Mouse (Mus musculus) left cerebral cortex, postnatal 36 days (tissue): ENCODE results near the gene Nop14. TPM values are rescaled to one million over a fixed set of nuclear protein-coding genes. Genes with fewer than 3 reads are reported as not detected.
"Not testable (repeated sequence)": the region's sequence is repeated elsewhere in the genome, so short reads cannot be mapped to it uniquely, and the experiment has no call there.

Source experiments
- DNase-seq, 2 experiments: peaks; one replicate each; pipeline ENCODE4 v3.0.0; 2021 to 2022; ENCODE audit warnings: low spot score in 2 of 2, mixed read lengths in 1 of 2
- intact Hi-C: fragments of 180-260 bp; cut with DNase I; formaldehyde crosslinking; loops from one replicate; pipeline ENCODE4 v1.15.1; 2025
- total RNA-seq, 2 experiments: library from RNA; stranded (reverse); gene quantifications; 2 replicates each; pipeline ENCODE4 v1.2.3; 2021

Nop14 gene
- total RNA-seq, 2 experiments from 2014 or later: 13.2 to 14.9 TPM

DNA sequence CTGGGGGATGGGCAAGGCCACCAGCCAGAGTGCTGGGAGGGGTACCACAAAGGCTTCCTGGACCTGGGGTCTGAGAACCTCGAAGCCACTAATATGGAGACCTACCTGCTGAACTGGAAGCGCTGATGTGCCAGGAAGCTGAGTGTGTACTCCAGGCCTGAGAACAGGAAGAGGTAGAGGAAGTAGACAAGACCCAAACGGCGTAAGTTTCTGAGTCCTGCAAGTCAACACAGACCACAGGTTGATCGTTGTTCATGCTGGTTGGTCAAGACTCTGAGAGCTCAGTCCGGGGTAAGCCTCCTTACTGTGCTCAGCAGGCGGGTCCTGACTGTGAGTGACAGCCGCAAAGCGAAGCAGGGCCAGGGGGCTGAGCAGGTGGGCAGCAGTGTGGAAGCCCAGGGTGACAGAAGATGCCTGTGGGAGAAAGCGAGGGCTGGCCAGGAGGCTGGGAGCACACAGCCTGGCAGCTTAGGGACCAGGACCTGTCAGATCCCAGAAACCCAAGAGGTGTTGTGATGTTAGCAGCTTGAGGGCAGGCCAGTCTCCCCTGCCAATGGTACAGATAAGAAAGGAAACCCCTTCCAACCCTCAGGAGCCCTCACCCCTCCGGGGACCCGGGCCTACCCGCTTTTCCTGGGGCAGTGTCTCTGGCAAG lies 25.1 kb downstream of the Nop14 start:
- intact Hi-C loops: loop anchor here (5.0 kb wide), 1 partner anchor 298 kb away; the partner anchor contains the start of gene Rnf4
- DNase-seq: no peak

DNA sequence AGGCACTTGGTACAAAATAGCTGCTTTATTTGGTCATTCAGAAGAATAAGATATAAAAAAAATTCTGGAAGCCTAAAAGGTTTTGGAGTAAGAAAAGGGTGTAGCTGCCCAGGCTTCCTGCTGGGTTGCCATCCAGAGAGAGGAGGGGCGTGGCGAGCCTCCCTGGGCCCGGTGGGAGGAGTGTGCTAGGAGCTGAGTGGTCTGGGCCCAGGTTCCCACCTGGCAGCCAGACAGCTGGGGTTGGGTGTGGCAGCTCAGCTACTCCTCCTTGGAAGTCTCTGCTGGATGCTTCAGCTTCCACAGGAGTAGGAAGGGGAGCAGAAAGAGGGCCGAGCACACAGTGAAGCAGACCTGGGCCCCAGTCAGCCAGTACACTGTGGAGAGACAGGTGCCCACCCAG lies 26.3 kb downstream of the Nop14 start:
- intact Hi-C loops: no loop called here
- no peak for DNase-seq

DNA sequence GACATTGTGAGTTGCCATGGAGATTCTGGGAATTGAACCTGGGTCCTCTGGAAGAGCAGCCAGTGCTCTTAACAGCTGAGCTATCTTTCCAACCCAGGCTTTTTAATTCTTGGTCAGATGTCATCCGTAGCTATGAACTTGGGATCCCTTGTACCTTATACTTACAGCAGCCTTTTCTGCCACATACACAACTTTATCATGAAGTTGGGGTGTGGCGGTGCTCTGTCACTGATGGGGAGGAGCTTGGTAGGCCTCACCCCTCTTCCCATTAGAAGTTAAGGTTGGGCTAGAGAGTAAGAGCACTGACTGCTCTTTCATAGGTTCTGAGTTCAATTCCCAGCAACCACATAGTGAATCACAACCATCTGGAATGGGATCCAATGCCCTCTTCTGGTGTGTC lies 27.0 kb downstream of the Nop14 start:
- intact Hi-C loops: no loop called here
- DNase-seq: no peak

DNA sequence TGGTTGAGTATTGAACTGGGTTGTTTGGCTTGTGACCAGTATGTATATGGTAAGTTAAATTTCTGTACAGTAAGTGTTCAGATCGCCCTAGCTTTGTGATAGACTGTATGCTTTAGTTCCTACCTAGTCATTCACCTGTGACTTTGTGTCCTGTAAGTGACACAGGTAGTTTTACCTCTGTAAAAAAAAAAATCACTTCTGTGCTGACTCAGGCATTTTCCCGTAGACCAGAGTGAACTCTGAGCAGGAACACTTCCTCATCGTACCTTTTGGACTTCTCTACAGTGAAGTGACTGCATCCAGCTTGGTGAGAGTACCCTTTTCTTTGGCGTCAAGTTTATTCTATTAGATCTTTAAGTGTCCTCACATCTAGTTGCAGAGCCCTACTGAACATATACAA lies 50.0 kb downstream of the Nop14 start:
- intact Hi-C loops: no loop called here
- no peak for DNase-seq

DNA sequence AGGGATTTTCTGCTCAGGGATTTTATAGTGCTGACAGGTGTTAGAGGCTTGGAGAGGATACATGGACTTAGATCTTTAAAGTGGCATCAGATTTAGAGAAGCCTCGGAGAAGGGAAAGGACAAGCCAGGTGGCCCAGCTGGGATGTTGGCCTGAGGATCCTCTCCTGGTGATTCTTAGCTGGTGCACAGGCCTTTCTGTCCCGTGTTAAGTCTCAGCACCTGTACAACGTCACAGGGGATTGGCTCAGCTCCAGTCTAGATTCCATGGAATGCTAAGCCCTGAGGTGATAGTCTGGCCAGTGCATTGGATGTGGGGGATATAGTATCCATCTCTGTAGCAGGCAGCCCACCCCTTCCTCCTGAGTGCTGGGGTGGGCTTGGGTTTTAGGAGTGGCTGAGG lies 51.7 kb downstream of the Nop14 start:
- DNase-seq: no peak
- intact Hi-C loops: no loop called here

DNA sequence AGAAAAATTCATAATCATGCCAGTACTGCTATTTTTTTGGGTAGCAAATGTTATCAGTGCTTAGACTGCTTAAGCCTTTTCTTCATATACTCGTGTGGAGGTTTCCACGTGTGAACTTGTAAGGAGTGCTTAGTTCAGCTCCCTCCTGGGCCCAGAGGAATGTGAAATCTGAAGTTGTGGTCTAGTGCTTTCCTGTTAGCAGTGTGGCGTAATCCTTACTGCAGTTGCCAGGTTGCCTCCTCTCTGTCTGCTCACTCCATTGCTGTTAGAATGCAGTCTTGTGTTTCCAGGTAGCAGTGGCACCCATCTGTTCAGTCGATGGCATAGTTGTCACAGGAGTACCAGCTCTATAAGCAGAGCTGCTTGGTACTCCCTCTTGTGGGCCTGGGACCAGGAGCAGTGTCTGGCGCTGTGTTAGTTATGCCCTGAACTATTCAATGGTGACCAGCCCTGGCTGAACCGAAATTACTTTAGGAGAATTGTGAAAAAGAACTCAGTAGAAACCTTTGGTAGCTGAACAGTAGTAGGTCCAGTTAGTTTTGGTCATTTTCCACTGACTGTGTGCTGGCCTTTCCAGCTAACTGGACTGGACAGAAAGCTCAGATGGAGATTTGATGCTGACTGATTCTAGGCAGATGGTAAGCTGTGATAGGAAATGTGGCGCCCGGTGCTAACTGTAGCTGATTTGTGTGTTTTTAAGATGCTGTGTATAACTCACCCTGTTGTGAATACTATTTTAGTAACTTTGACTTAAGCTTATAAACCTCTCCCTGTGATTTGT lies 52.7 kb downstream of the Nop14 start:
- DNase-seq: no peak
- intact Hi-C loops: no loop called here

DNA sequence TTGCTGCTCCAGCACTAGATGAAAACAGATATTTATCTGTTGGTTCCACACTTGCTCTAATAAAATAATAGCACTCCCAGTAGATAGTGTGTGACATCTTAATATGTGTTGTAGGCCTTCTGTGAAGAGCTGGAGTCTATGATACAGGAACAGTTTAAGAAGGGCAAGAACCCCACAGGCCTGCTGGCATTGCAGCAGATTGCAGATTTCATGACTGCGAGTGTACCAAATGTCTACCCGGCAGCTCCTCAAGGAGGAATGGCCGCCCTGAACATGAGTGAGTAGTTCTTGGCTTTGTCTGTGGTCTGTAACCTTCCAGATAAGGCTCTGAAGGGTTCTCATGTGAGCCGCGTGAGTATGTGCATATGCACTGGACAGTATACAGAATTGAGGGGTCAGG lies 55.4 kb downstream of the Nop14 start:
- intact Hi-C loops: no loop called here
- DNase-seq: no peak

DNA sequence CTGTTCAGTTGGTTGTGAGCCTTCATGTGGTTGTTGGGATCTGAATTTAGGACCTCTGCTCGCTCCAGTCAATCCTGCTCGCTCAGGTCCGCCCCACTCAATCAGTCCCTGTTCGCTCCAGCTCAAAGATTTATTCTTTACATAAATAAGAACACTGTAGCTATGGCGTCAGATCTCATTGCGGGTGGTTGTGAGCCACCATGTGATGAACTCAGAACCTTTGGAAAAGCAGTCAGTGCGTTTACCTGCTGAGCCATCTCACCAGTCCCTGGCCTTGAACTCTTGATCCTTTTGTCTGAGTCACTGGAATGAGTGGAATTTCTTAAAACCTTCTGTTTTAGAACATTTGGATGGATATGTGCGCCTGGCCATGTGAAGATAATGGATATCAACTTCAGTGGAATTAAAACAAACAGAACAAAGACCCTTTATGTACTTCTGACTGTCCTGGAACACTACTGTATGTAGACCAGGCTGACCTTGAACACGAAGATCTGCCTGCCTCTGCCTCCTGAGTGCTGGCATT lies 66.7 kb downstream of the Nop14 start:
- intact Hi-C loops: no loop called here
- DNase-seq: no peak

DNA sequence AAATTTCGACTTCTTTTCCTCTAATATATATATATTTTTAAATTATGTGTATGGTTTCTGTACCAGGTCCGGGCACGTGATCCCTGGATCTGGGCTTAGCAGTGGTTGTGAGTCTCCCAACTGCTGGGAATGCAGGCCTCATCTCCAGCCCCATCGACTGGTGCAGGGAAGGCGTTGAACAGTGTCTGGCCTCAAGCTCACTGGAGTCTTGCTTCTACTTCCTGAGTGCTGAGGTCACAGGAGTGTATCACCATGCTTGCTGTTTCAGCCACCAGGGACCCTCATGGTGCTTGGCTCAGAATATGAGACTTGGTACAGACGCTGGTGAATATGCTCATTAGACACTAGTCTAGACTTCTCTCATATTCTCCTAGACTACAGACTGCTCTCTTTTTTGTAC lies 67.3 kb downstream of the Nop14 start:
- DNase-seq: no peak
- intact Hi-C loops: no loop called here

DNA sequence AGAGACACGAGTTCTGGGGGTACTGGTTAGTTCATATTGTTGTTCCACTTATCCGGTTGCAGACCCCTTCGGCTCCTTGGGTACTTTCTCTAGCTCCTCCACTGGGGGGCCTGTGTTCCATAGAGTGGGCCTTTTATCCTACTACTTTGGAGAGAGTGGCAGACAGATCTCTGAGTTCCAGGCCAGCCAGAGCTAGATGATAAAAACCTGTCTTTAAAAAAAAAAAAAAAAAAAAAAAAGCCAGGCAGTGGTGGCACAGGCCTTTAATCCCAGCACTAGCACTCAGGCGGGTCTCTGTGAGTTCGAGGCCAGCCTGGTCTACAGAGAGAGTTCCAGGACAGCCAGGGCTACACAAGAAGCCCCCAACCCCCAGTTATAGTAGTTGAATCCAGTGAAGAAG lies 67.7 kb downstream of the Nop14 start:
- intact Hi-C loops, DNase-seq: not testable (repeated sequence)

DNA sequence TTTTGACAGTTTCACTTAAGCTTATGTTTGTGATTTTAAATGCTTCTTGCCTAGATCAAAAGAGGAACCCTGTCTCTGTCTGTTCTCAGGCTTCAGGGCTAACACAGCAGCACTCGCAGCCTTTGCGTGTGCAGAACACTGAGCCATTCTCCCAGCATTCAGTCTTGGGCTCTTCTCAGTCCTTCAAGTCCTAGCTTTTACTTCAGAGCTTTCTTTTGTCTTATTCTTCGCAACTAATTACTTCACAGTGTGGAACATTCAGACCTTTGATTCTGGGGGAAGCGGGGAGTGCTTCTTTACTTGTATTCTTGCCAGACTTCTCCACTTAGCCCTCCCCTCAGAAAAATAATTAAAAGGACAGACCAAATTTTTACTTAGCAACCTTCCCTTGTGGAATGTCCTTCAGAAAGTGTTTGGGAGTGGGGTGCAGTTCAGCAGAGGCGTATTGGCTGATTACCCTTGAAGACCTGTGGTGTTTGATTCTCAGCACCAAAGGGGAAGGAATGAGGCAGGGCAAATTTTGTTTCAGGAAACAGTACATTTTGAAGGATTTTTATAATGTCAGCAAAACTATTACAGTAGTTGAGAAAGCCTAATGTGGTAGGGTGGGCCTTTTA lies 68.5 kb downstream of the Nop14 start:
- DNase-seq: no peak
- intact Hi-C loops: no loop called here

DNA sequence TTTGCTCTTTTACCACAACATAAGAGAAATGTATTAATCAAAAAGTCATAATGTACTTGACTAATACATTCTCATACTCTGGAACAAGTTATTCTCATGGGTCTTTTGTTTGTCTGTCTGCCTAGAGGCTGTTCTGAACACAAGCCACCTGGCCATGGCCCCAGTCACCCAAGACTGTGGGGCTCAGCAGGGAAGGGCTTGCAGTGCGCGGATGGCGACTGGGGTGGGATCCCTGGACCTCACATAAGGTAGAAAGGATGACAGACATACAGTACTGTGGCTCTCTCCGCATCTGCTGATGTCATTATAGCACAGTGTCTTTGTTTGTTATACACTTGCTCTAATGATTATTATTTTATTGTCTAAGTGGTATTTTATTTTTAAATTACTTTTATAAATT lies 69.2 kb downstream of the Nop14 start:
- intact Hi-C loops: no loop called here
- no peak for DNase-seq

DNA sequence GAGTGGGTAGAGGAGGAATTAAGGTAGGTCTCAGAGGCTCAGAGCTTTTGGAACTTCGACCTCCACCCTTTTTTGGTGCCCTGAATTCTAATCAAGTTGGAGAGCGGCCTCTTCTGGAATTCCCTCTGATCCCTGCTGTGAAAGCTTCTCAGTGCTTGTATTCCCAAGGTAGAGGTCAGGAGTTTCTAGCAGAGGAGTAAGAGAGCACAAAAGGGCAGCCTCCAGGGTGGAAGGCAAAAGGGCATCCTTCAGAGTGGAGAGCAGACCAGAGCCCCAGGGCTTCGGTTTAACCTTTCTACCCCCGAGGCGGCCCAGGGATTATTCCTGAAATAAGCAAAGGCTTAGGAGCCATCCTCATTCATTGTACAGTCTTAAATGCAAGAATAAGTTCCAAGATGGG lies 69.9 kb downstream of the Nop14 start:
- no peak for DNase-seq
- intact Hi-C loops: no loop called here

Other genes starting within 250 kb of the Nop14 start
- gene Tnip2, start 146.2 kb downstream of the Nop14 start, total RNA-seq: 10 to 100 TPM; 12.7 to 20.4 TPM
- gene Sh3bp2, start 134.3 kb downstream of the Nop14 start, total RNA-seq: 1 to 10 TPM; 2.6 to 3.7 TPM
- gene Add1, start 86.5 kb downstream of the Nop14 start, total RNA-seq: 100 to 1,000 TPM; 434 to 436 TPM
- 10 to 100 TPM; 35.7 to 42.1 TPM for gene Mfsd10, start 22.9 kb downstream of the Nop14 start, total RNA-seq
- 1 to 10 TPM; 5.7 to 5.9 TPM for gene Grk4, start 231 bp upstream of the Nop14 start, total RNA-seq
- 10 to 100 TPM; 81.0 to 93.8 TPM for gene Htt, start 101.6 kb upstream of the Nop14 start, total RNA-seq
- gene Msantd1, start 247.9 kb upstream of the Nop14 start, total RNA-seq: 1 to 10 TPM; 5.4 to 8.2 TPM